Mouse (Mus musculus) neural tube, embryonic 15.5 days (tissue): Measurements from ENCODE around the gene Hic2. TPM values are rescaled to one million over a fixed set of nuclear protein-coding genes. Genes with fewer than 3 reads are reported as not detected.

Experiments used
- ATAC-seq: fragments of 200-750 bp; cut with Nextera tagmentation; 2 replicates; pipeline ENCODE4 v1.8.0; 2017; ENCODE audit warnings: mild to moderate bottlenecking, moderate TSS enrichment, moderate library complexity; ENCODE audit not compliant: low FRiP score
- H3K27ac ChIP-seq: fragments of 300-500 bp; sonication (generic); replicated peaks from 2 replicates; pipeline ENCODE4 v1.5.1; 2015; ENCODE audit warnings: mild to moderate bottlenecking, inconsistent platforms
- H3K27me3 ChIP-seq: fragments of 300-500 bp; sonication (generic); replicated peaks from 2 replicates; pipeline ENCODE4 v1.6.1; 2015; ENCODE audit warnings: inconsistent platforms
- H3K36me3 ChIP-seq: fragments of 300-500 bp; sonication (generic); 2 replicates; pipeline ENCODE4 v1.6.1; 2015; ENCODE audit warnings: inconsistent platforms
- H3K4me1 ChIP-seq: fragments of 300-500 bp; sonication (generic); 2 replicates; pipeline ENCODE4 v1.6.1; 2015; ENCODE audit warnings: inconsistent platforms
- H3K4me2 ChIP-seq: fragments of 300-500 bp; sonication (generic); 2 replicates; pipeline ENCODE4 v1.6.1; 2015; ENCODE audit warnings: inconsistent platforms, mild to moderate bottlenecking, moderate library complexity
- H3K4me3 ChIP-seq: fragments of 300-500 bp; sonication (generic); replicated peaks from 2 replicates; pipeline ENCODE4 v1.5.1; 2015; ENCODE audit warnings: mild to moderate bottlenecking, inconsistent platforms
- H3K9ac ChIP-seq: fragments of 300-500 bp; sonication (generic); replicated peaks from 2 replicates; pipeline ENCODE4 v1.6.1; 2015; ENCODE audit warnings: mild to moderate bottlenecking, inconsistent platforms
- H3K9me3 ChIP-seq: fragments of 300-500 bp; sonication (generic); replicated peaks from 2 replicates; pipeline ENCODE4 v1.6.1; 2016; ENCODE audit warnings: inconsistent platforms
- WGBS: fragments of 180-500 bp; shearing (Covaris S2); methylation state at CpG from one replicate; pipeline ENCODE4 v1.1.7; 2015; ENCODE audit warnings: mixed read lengths; 5-methylcytosine and 5-hydroxymethylcytosine counted together
- polyA plus RNA-seq: library from polyadenylated mRNA; unstranded; fragments of >200 nt; fragmentation: Nextera tagmentation; extraction: Ambion mirVana; gene quantifications from 2 replicates; pipeline ENCODE4 v1.2.1, GENCODE M21; 2015

Gene Hic2
- polyA plus RNA-seq, 1 experiment from 2014 or later, result 6.7 TPM

DNA sequence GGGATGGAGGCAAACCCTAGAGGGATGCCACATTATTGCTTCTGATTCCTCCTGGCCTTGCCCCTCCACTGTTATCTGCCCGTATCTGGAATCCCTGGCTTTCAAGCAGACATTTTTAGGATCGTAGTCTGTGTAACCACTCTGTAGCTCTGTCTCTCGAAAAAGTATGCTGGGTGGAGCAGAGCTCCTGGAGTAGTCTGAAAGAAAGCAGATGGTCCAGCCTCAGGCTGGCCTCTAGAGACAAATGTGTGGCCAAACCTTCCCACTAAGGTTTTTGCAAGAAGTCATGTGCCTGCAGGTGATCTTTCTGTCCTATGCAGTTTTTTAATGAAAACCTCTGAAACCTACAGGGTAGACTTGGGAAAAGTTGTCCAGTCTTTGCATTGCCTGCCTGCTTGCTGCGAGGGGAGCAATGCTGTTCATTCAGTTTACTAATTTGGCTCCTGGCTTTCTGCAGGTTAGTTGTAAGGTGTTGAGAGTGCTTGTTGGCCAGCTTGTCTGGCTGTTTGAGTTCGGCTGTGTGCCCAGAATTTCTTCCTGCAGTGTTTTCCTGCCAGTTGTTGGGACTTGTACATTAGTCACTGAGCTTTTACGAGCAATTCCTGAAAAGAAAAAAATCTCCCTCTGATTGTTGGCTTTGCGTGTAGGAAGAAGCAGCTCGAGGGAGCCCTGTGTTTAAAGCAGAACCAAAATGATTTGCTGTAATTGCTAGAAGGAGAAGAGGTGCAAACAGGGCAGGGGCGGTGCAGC, 1.7 kb downstream of the Hic2 start:
- peak overlapping the region; percentile 96; the same call in 1 of the 2 replicates for H3K27ac ChIP-seq
- H3K36me3 ChIP-seq, result no peaks in the 10 kb centered on the region
- H3K9ac ChIP-seq, result peak overlapping the region; percentile 90
- H3K9me3 ChIP-seq, result no peaks in the 10 kb centered on the region
- ATAC-seq, result no peak
- H3K27me3 ChIP-seq, result no peaks in the 10 kb centered on the region
- H3K4me1 ChIP-seq, result peaks cover 59% of the 10 kb centered on the region
- peak overlapping the region; percentile 82 for H3K4me2 ChIP-seq
- peak overlapping the region; percentile 90 for H3K4me3 ChIP-seq
- 36% methylated on average over 9 of the region's 9 CpGs for WGBS

DNA sequence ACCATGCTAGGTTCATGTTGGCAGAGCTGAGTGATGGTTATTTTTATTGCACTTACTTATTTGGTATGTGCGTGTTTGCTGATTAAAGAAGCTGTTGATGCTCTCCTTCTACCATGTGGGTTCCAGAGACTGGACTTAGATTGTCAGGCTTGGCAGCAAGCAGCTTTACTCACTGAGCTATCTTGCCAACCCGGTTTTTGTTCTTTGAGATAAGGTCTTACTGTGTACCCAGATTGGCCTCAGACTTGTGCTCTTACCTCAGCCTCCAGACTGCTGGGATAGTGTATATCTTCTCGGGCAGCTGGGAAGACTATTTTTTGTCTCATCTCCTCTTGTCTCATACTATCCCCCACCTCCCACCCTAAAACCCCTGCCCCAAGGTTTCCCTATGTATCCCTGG, 4.3 kb downstream of the Hic2 start:
- H3K4me2 ChIP-seq, result no peak overlapping the region

DNA sequence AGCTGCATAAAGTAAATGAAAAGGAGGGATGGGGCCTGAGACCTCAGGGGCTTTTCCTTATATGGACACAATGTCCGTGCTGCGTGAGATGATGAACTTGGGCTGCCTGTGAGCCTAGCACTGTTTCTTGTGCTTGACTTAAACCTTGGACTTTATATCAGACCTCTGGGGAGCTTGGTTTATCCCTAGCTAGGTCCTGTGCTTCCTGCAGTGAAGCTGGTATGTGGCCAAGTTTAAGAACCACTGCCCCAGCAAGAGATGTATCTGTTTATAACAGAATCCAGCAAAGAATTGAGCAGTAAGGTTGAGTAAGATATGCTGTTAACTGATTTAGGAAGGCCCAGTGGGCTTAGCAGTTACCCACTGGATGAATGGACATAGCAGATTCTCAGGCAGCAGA, 6.0 kb downstream of the Hic2 start:
- no peak overlapping the region for H3K27ac ChIP-seq
- no peak overlapping the region for H3K4me3 ChIP-seq
- ATAC-seq, result no peak
- no peaks in the 10 kb centered on the region for H3K36me3 ChIP-seq
- H3K27me3 ChIP-seq, result no peaks in the 10 kb centered on the region
- 91% methylated on average over 2 of the region's 2 CpGs for WGBS
- peaks cover 63% of the 10 kb centered on the region for H3K4me1 ChIP-seq
- H3K9me3 ChIP-seq, result no peaks in the 10 kb centered on the region
- H3K9ac ChIP-seq, result no peak overlapping the region
- no peak overlapping the region for H3K4me2 ChIP-seq

More for the DNA sequence above, 4.3 kb downstream of the Hic2 start:
- Histone ChIP-seq H3K4me3 (no peak overlapping the region), H3K27ac (no peak overlapping the region), H3K9me3 (no peaks in the 10 kb centered on the region), H3K9ac (no peak overlapping the region), H3K36me3 (no peaks in the 10 kb centered on the region), H3K4me1 (peaks cover 65% of the 10 kb centered on the region), H3K27me3 (no peaks in the 10 kb centered on the region)
- 82% methylated on average over 3 of the region's 3 CpGs for WGBS
- no peak for ATAC-seq

DNA sequence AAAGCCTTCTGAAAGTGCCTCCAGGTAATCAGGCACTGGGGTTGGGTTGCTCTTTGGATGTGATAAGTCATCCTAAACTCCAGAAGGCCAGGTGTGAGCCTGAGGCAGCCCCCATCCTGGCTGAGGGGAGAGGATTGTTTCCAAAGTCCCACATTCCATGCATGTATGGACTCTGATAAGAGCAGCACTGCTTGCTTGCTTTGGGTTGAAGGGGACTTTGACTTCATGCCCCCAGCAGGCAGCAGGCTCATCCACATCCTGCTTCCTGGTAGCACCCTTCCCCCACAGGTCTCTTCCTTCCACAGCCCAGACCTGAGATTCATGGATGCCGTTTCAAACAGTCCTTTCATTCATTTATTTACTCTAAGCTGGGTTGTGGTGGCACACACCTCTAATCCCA, 10.4 kb downstream of the Hic2 start:
- Histone ChIP-seq H3K27ac (no peak overlapping the region), H3K4me2 (no peak overlapping the region), H3K4me1 (peaks cover 25% of the 10 kb centered on the region), H3K9me3 (no peaks in the 10 kb centered on the region), H3K36me3 (no peaks in the 10 kb centered on the region), H3K9ac (no peak overlapping the region), H3K4me3 (no peak overlapping the region), H3K27me3 (no peaks in the 10 kb centered on the region)
- WGBS, result 71% methylated on average over 1 of the region's 1 CpGs
- no peak for ATAC-seq

DNA sequence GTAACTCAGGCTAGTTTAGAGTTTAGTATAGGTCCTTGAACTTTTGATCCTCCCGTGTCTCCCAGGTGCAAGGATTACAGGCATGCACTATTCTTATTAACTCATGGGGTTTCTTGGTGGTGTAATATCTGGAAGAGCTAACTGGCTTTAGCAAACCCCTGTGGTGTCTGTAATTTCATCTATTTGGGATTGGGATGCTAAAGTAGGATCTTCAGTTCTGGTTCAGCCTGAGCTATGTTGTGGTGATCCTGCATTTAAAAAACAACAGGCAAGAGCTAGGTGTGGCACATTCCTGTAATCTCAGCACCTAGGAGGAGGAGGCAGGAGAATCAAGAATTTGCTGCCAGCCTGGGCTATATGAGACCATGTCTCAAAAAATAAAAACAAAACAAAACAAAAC, 11.6 kb downstream of the Hic2 start:
- Histone ChIP-seq H3K27me3 (no peaks in the 10 kb centered on the region), H3K27ac (no peak overlapping the region), H3K9me3 (no peaks in the 10 kb centered on the region), H3K4me3 (no peak overlapping the region), H3K9ac (no peak overlapping the region), H3K4me2 (no peak overlapping the region), H3K36me3 (no peaks in the 10 kb centered on the region), H3K4me1 (0 out of 2 replicates have a peak, but pooled peaks cover 15% of the 10 kb centered on the region)
- 88% methylated on average over 1 of the region's 1 CpGs for WGBS
- no peak for ATAC-seq

DNA sequence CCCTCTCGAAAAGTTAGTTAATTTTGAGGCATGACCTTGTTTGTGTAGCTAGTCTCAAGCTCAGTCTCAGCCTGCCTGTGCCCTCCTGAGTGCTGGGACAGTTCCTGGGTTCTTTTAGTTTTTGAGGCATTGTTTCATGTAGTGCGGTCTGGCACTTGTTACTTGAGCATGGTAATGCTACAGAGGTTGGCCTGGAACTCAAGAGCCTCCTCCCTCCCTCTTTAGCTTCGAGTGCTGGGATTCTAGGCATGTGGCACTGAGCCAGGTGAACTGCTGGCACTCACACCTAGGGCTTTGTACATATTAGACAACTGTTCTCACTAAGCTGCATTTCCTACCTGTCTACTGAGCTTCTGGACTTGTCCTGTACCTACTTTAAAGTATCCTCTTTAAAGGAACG, 14.4 kb downstream of the Hic2 start:
- WGBS, result 76% methylated on average over 4 of the region's 4 CpGs

DNA sequence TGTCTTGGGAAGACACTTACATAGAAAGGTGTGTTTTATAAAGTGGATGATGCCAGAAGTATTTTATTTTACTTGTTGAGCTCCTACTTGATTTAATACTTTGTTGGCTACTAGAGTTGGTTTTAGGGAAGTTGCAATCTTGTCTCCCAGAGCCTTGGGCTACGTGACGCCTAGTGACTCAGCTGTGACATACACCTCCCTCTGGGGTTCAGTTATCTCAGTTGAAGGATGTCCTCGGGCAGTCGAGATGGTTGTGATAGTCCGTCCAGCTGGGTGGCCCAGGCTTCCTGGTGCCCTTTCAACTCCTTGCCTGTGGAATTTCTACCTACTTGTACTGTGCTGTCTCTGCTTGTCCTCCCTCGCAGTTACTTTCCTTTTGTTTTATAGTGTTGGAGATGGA, 15.8 kb downstream of the Hic2 start:
- H3K27me3 ChIP-seq, result no peaks in the 10 kb centered on the region

More for the DNA sequence above, 14.4 kb downstream of the Hic2 start:
- Histone ChIP-seq H3K9me3 (no peaks in the 10 kb centered on the region), H3K27ac (no peak overlapping the region), H3K36me3 (no peaks in the 10 kb centered on the region), H3K4me2 (no peak overlapping the region), H3K4me3 (no peak overlapping the region), H3K27me3 (no peaks in the 10 kb centered on the region), H3K4me1 (peaks cover 27% of the 10 kb centered on the region; the same call in 1 of the 2 replicates), H3K9ac (no peak overlapping the region)
- ATAC-seq, result no peak

DNA sequence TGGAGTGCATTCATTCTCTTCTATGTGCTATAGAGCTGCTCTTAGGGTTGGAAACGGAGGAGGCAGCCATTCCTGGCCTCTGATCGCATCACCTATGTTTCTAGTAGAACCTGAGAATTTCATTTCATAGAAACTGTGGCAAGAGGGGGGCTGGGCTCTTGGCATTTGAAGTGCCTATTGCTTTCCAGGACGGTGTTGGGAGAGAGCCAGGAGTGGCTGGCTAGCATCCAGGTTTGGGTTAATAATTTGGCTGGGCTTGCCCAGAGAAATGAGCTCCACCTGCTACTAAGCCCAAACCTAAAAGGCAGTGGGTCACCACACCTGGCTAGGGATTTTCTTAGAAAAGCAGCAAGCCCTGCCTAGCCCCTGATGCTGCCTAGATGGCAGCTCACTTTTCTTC, 18.2 kb downstream of the Hic2 start:
- Histone ChIP-seq H3K4me3 (no peak overlapping the region), H3K27ac (no peak overlapping the region), H3K9me3 (no peaks in the 10 kb centered on the region), H3K9ac (no peak overlapping the region), H3K36me3 (peaks cover 6% of the 10 kb centered on the region; the same call in 1 of the 2 replicates), H3K4me1 (peaks cover 35% of the 10 kb centered on the region), H3K27me3 (no peaks in the 10 kb centered on the region), H3K4me2 (no peak overlapping the region)
- 61% methylated on average over 3 of the region's 3 CpGs for WGBS
- no peak for ATAC-seq

More for the DNA sequence above, 15.8 kb downstream of the Hic2 start:
- no peak overlapping the region for H3K4me3 ChIP-seq
- peaks cover 33% of the 10 kb centered on the region for H3K4me1 ChIP-seq
- no peak overlapping the region for H3K4me2 ChIP-seq
- H3K27ac ChIP-seq, result no peak overlapping the region
- H3K36me3 ChIP-seq, result no peaks in the 10 kb centered on the region
- H3K9me3 ChIP-seq, result no peaks in the 10 kb centered on the region
- WGBS, result 71% methylated on average over 6 of the region's 6 CpGs
- H3K9ac ChIP-seq, result no peak overlapping the region
- ATAC-seq, result no peak

DNA sequence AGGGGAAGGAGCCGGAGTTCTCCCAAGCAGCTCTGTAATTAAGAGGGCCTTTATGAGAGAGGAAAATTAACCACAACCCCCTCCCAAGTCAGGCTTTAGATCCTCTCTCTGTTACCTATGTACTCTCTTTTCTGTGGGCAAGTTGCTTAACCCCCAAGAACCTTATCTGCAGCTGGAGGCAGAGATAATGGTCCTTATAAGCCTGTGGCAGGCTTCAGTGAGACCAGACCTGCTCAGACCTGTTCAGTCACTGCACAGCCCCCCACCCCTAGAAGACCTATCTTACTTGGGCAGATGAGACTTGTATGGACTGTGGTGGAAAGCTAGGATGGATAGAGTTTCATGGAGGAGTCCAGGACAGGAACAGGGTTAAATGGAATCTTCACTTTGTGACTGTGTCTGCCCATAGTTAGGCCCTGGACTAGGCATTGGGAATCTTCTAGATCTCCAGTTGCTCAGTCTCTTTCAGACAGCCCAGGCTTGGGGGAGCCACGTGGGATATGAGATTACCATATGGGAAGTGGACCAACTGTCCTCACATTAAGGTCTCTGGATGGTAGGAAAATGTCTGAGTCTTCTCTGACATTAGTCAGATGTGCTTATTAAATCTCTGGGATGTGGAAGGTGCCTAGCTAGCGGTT, 18.8 kb downstream of the Hic2 start:
- WGBS, result 78% methylated on average over 3 of the region's 3 CpGs
- peaks cover 12% of the 10 kb centered on the region for H3K36me3 ChIP-seq

DNA sequence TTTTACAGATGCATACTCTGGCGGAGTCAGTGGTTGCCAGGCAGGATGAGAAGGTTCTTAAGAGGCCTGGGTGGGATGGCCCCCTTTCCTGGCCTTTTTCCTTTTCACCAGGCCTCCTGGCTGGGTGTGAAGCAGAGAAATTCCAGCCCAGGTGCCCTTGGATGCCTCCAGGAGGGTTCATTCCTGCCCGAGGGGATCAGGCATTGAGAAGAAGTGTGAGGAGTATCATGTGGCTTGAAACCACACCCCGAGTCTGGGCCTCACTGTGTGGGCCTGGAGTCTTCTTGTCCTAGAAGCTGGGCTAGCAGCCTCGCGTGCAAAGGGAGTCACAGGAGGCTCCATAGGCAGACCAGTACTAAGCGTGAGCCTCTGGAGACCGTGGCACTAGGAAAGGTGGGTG, 19.5 kb downstream of the Hic2 start:
- 78% methylated on average over 7 of the region's 7 CpGs for WGBS
- Histone ChIP-seq H3K9me3 (no peaks in the 10 kb centered on the region), H3K36me3 (peaks cover 19% of the 10 kb centered on the region), H3K4me3 (no peak overlapping the region), H3K27ac (no peak overlapping the region), H3K4me2 (no peak overlapping the region), H3K4me1 (peaks cover 34% of the 10 kb centered on the region), H3K9ac (no peak overlapping the region), H3K27me3 (no peaks in the 10 kb centered on the region)
- no peak for ATAC-seq

More for the DNA sequence above, 18.8 kb downstream of the Hic2 start:
- H3K4me1 ChIP-seq, result peaks cover 35% of the 10 kb centered on the region
- ATAC-seq, result no peak
- H3K27me3 ChIP-seq, result no peaks in the 10 kb centered on the region
- no peak overlapping the region for H3K4me2 ChIP-seq
- H3K27ac ChIP-seq, result no peak overlapping the region
- no peak overlapping the region for H3K9ac ChIP-seq
- no peaks in the 10 kb centered on the region for H3K9me3 ChIP-seq
- no peak overlapping the region for H3K4me3 ChIP-seq

DNA sequence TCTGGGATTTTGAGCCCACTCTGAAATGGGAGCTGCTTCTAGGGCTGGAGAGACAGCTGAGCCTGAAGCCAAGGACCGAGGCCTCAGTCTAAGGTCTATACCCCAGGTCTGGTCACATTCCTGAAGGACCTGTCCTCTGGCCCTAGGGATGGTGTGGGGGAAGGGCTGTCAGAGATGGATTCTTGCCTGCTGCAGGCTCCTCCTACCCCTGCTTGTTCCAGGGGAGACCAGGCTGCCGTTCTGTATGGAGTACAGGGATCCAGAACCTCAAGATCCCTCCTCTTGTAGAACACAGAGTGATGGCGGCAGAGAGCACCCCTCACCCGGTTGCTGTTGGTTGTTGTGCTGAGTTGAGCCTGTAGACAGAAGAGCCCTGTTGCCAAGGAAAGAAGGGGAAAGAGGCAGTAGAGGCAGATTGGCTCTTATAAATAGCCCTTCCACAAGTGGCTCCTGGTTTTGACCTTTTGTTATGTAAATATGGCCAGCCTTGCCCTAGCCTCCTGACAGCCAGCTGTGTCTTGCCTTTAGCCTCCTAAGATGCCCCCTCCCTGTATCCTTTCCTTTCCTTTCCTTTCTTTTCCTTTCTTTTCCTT, 20.7 kb downstream of the Hic2 start:
- Histone ChIP-seq H3K36me3 (peaks cover 31% of the 10 kb centered on the region), H3K4me2 (no peak overlapping the region), H3K27me3 (no peaks in the 10 kb centered on the region), H3K9me3 (no peaks in the 10 kb centered on the region), H3K9ac (no peak overlapping the region), H3K27ac (no peak overlapping the region), H3K4me3 (no peak overlapping the region), H3K4me1 (peaks cover 34% of the 10 kb centered on the region)
- no peak for ATAC-seq
- WGBS, result 22% methylated on average over 4 of the region's 4 CpGs

DNA sequence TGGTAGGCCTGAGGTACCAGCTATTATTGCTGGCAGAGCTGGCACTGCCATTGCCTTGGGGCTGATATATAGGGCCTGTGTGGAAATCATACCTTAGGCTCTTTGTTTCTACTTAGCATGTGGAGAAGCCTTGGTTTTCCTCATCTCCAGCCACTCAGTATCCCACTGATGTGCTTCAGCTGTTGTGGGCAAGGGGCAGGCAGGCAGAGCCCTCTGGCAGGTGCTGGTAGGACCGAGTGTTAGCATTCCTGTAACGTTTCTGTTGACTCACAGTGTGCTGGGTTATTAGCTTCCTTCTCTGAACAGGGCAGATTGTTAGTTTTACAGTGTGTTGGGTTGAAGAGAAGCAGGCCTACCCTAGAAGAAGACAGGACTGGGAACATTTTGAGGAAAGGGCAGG, 21.9 kb downstream of the Hic2 start:
- Histone ChIP-seq H3K27ac (no peak overlapping the region), H3K4me1 (peaks cover 32% of the 10 kb centered on the region), H3K4me3 (no peak overlapping the region), H3K4me2 (no peak overlapping the region), H3K27me3 (no peaks in the 10 kb centered on the region), H3K9ac (no peak overlapping the region), H3K36me3 (peaks cover 36% of the 10 kb centered on the region), H3K9me3 (no peaks in the 10 kb centered on the region)
- WGBS, result 84% methylated on average over 2 of the region's 2 CpGs
- ATAC-seq, result no peak
